Mouse (Mus musculus): ENCODE results near the gene Axdnd1.
"Not testable (repeated sequence)": the region's sequence is repeated elsewhere in the genome, so short reads cannot be mapped to it uniquely, and the experiment has no call there.

Axdnd1 gene

GRCm38 (mm10) chr1:156340847-156341246, 80.1 kb downstream of the Axdnd1 start:
- no peak for DNase-seq (ENCODE audit: low spot score in 2 of 2)

- no peak for DNase-seq (ENCODE audit: low spot score in 2 of 2)
Observed at GRCm38 (mm10) chr1:156323126-156323525, 97.8 kb downstream of the Axdnd1 start.

- no peak for DNase-seq (ENCODE audit: low spot score in 2 of 2)
Observed at GRCm38 (mm10) chr1:156310630-156311029, 110.3 kb downstream of the Axdnd1 start, which contains the start of gene Nphs2. Gene Nphs2 (plus strand): TSS chr1:156310727.

- no peak for DNase-seq (ENCODE audit: low spot score in 2 of 2)
Observed at GRCm38 (mm10) chr1:156308595-156308994, 112.4 kb downstream of the Axdnd1 start.

- peak; percentile 66 to 69 for DNase-seq (ENCODE audit: low spot score in 2 of 2)
Observed at GRCm38 (mm10) chr1:156302911-156303749, 117.8 kb downstream of the Axdnd1 start, which contains the start of gene Tdrd5. Gene Tdrd5 (minus strand): TSS chr1:156303664.

- DNase-seq (ENCODE audit: low spot score in 2 of 2) = no peak
Observed at GRCm38 (mm10) chr1:156290016-156290415, 130.9 kb downstream of the Axdnd1 start.

- not testable (repeated sequence) for DNase-seq (ENCODE audit: low spot score in 2 of 2)
Observed at GRCm38 (mm10) chr1:156289222-156289587, 131.8 kb downstream of the Axdnd1 start.

- DNase-seq (ENCODE audit: low spot score in 2 of 2) = no peak
Observed at GRCm38 (mm10) chr1:156288556-156289221, 132.3 kb downstream of the Axdnd1 start.

- DNase-seq (ENCODE audit: low spot score in 2 of 2) = no peak
Observed at GRCm38 (mm10) chr1:156285541-156285896, 135.4 kb downstream of the Axdnd1 start.

- DNase-seq (ENCODE audit: low spot score in 2 of 2) = peak in 1 of 2 experiments; percentile 48
Observed at GRCm38 (mm10) chr1:156284851-156285540, 136.0 kb downstream of the Axdnd1 start.

GRCm38 (mm10) chr1:156284207-156284606, 136.8 kb downstream of the Axdnd1 start:
- no peak for DNase-seq (ENCODE audit: low spot score in 2 of 2)

GRCm38 (mm10) chr1:156280131-156280530, 140.8 kb downstream of the Axdnd1 start:
- DNase-seq (ENCODE audit: low spot score in 2 of 2) = no peak

GRCm38 (mm10) chr1:156273647-156274046, 147.3 kb downstream of the Axdnd1 start:
- DNase-seq (ENCODE audit: low spot score in 2 of 2) = no peak
